Mouse (Mus musculus) liver, postnatal 0 days (tissue): ENCODE results near the gene Nup210l.

Source experiments
- CTCF ChIP-seq: sonication (generic); IDR thresholded peaks from 2 replicates; pipeline ENCODE4 v1.5.1; 2016; ENCODE audit warnings: antibody characterized with exemption, low read depth
- EP300 ChIP-seq: IDR thresholded peaks from 2 replicates; pipeline ENCODE4 v1.6.1; 2016; ENCODE audit warnings: antibody characterized with exemption, low read depth, mild to moderate bottlenecking

DNA sequence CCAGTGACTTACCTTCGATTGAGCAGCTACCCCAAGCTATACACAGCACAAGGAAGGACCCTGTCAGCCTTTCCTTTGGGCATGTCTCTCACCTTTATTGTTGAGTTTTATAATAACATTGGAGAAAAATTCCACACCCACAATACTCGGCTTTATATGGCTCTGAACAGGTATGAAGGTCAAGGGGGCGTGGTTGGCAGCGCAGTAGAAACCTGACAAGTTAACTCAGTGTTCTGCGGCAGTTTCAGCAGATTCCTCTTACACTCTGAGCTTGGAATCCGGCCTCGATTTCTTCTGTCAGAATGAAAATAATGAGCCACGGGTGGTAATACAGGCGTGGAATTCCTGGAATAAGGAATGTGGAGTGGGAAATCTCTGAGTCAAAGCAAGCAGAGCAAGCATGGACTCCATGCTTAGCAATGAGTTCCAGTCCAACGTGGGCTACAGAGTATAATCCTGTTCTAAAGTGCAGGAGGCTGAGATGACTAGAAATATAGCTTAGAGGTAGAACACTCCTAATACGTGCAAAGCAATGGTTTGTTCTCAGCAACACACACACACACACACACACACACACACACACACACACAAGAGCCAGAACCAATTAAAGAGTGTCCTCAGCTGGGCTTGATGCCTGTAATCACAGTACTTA lies 87.1 kb downstream of the Nup210l start:
- no peak for TF ChIP-seq CTCF
- TF ChIP-seq EP300: no peak
